Mouse (Mus musculus) right cerebral cortex, postnatal 4 days (tissue): Measurements from ENCODE around the gene Slc37a3.
"Not testable (repeated sequence)": the region's sequence is repeated elsewhere in the genome, so short reads cannot be mapped to it uniquely, and the experiment has no call there.

Experiments used
- DNase-seq: peaks from one replicate; pipeline ENCODE4 v3.0.0-alpha.2; 2022

Gene Slc37a3

GRCm38 (mm10) chr6:39377311-39377827 is at the start of gene Slc37a3:
Slc37a3 (minus strand) TSS chr6:39377675.
- DNase-seq = peak; percentile 83

DNA sequence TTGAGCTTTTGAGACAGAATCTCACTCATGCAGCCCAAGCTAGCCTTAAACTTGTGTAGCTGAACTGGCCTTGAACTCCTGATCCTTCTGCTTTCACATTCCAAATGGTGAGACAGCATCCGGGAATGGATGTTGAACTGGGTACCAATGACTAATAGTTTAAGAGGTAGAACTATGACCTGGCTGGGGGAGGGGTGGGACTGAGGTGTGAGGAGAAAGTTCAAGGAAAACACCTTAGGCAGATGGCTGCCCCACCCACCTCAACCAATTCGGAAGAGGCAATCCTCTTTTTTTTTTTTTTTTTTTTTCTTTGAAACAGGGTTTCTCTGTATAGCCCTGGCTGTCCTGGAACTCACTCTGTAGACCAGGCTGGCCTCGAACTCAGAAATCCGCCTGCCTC is 49.2 kb upstream of the Slc37a3 start:
- DNase-seq = no peak

GRCm38 (mm10) chr6:39425181-39425580 is 47.7 kb upstream of the Slc37a3 start:
- no peak for DNase-seq

GRCm38 (mm10) chr6:39423686-39424085 is 46.2 kb upstream of the Slc37a3 start:
- DNase-seq = no peak

DNA sequence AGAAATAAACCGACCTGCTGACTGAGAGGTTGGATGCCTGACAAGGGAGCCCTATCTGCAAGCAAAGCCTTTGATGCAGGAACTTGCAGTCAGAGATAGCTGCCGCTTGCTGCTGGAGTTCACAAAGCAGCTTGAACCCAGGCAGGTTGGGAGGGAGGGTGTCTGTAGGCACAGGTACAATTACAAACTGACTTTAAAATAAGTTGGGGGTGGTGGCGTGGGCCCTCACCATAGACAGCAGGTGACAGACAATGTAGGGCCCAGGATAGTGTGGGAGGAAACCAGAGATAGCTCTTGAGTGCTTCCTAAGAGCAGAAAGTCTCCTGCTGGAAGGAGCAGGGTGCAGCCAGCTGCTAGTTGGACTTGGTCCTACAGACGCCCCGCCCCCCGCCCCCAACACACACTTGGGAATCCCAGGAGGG is 45.7 kb upstream of the Slc37a3 start:
- DNase-seq = no peak

DNA sequence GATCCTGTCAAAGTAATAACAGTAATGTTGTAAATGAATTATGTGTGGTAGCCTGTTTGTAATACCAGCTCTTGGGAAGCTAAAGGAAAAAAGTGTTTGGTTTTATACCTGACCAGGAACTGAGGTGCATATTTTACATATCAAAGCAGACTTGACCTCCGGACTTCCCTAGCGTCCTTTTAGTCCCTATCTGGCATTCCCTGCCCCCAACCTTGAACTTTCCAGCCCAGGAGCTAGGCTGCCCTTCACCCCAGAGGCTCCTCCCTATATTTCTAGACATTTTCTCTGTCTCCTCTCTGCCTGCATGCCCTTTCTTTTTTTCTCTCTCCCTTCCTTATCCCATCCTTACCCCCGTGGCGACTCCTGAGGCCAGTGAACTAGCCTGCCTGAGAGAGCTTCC is 43.4 kb upstream of the Slc37a3 start:
- DNase-seq = no peak

GRCm38 (mm10) chr6:39419851-39420721 is 42.6 kb upstream of the Slc37a3 start, which contains the start of gene Mkrn1:
Mkrn1 (minus strand) TSS chr6:39420462.
- peak; percentile 75 for DNase-seq

GRCm38 (mm10) chr6:39419386-39419850 is 41.9 kb upstream of the Slc37a3 start:
- DNase-seq = no peak

GRCm38 (mm10) chr6:39416654-39417053 is 39.2 kb upstream of the Slc37a3 start:
- DNase-seq = not testable (repeated sequence)

DNA sequence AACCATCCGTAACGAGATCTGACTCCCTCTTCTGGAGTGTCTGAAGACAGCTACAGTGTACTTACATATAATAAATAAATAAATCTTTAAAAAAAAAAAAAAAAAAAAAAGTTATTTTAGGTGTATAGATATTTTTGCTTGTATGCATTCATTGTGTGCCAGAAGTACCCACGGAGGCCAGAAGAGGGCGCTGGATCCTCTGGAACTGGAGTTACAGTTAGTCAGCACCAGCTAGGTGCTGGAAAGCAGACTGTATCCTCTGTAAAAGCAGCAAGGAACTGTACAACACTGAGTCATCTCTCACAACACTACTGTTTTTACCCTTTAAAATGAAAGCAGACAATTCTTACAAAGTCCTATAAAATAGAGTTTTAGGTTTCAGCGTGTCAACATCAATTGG is 38.3 kb upstream of the Slc37a3 start:
- peak; percentile 81 for DNase-seq

GRCm38 (mm10) chr6:39414106-39414505 is 36.6 kb upstream of the Slc37a3 start:
- DNase-seq = no peak

DNA sequence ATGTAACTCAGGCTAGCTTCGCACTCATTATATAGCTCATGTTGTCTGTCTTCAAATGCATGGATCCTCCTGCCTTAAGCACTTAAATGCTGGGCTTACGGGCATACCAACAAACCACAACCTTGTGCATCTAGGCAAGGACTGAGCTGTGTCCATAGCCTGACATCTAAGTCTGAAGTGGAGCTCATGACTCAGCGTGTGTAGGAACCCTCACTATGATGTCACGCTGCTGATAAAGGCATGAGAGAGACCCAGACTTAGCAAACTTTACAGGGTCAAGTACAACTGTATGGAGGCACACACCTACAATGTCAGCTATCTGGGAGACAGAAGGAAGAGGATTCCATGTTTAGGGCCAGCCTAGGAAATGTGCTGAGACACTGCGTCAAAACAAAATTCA is 29.0 kb upstream of the Slc37a3 start:
- no peak for DNase-seq

DNA sequence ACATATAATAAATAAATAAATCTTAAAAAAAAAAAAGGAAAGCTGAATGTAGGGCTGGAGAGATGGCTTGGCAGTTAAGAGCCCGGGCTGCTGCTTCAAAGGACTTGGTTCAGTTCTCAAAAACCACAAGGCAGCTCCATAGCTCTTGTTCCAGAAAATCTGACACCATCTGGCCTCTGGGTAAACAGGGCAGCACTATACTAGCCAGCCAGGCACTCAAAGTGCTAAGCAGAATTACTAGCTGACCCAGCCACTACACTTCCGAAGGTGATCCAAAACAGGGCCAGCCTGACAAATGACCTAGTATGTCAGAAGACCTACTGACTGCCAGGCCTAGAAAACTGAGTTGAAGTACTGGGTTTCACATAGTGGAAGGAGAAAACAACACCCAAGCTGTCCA is 25.7 kb upstream of the Slc37a3 start:
- DNase-seq = no peak

- DNase-seq = no peak
Observed at GRCm38 (mm10) chr6:39400343-39400742, 22.9 kb upstream of the Slc37a3 start.

GRCm38 (mm10) chr6:39398342-39398741 is 20.9 kb upstream of the Slc37a3 start:
- no peak for DNase-seq

DNA sequence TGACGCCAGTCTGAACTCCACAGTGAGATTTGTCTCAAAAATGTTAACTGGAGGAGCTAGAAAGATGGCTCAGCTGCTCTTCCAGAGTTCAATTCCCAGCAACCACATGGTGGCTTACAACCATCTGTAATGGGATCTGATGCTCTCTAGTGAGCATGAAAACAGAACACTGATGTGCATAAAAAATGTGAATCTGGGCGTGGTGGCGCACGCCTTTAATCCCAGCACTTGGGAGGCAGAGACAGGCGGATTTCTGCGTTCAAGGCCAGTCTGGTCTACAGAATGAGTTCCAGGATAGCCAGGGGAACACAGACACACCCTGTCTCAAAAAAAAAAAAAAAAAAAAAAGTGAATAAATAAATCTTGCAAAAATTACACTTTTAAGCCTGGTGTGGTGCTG is 19.6 kb upstream of the Slc37a3 start:
- no peak for DNase-seq

- DNase-seq = no peak
Observed at GRCm38 (mm10) chr6:39395916-39396315, 18.4 kb upstream of the Slc37a3 start.

GRCm38 (mm10) chr6:39395471-39395870 is 18.0 kb upstream of the Slc37a3 start:
- no peak for DNase-seq

GRCm38 (mm10) chr6:39389988-39390387 is 12.5 kb upstream of the Slc37a3 start:
- DNase-seq = no peak

- no peak for DNase-seq
Observed at GRCm38 (mm10) chr6:39381125-39381880, 3.8 kb upstream of the Slc37a3 start, which contains the start of gene Rab19. Rab19 (plus strand) TSS chr6:39381175.

GRCm38 (mm10) chr6:39380276-39380675 is 2.8 kb upstream of the Slc37a3 start:
- DNase-seq = no peak

- no peak for DNase-seq
Observed at GRCm38 (mm10) chr6:39379749-39380148, 2.3 kb upstream of the Slc37a3 start.

- no peak for DNase-seq
Observed at GRCm38 (mm10) chr6:39379224-39379623, 1.7 kb upstream of the Slc37a3 start.
